Mouse (Mus musculus) lung, postnatal 0 days (tissue): Measurements from ENCODE around the gene Rexo1.

Source experiments
- CTCF ChIP-seq: IDR thresholded peaks from 2 replicates; pipeline ENCODE4 v1.5.1; 2016; ENCODE audit warnings: antibody characterized with exemption, mild to moderate bottlenecking
- EP300 ChIP-seq: IDR thresholded peaks from 2 replicates; pipeline ENCODE4 v1.6.1; 2016; ENCODE audit warnings: antibody characterized with exemption, mild to moderate bottlenecking, control low read depth

GRCm38 (mm10) chr10:80589879-80590854 lies 28.8 kb upstream of the Rexo1 start, which contains the start of gene Abhd17a:
- TF ChIP-seq EP300 = no peak
- no peak for TF ChIP-seq CTCF
